Mouse (Mus musculus): ENCODE measurements at regions not wholly inside any gene's neighbourhood (a gene's known extent, or its start where the extent isn't known, plus 50 kb on each side); places are given as distances from the start of the nearest gene placed in this dataset.

GRCm38 (mm10) chr1:147343276-147343953 is 848.9 kb downstream of the Brinp3 start:
- Histone ChIP-seq H3K4me1 (replicated peaks) (no peaks in the 10 kb centered on the region), H3K9ac (no peak overlapping the region), H3K4me3 (no peak overlapping the region), H3K27me3 (no peaks in the 10 kb centered on the region), H3K9me3 (no peaks in the 10 kb centered on the region), H3K27ac (replicated peaks) (no peak overlapping the region), H3K36me3 (no peaks in the 10 kb centered on the region), H3K4me2 (no peak overlapping the region)
- ATAC-seq (ENCODE audit: low read depth), result no peak
- 89% methylated on average over 9 of the region's 9 CpGs for WGBS

- Histone ChIP-seq H3K36me3 (no peaks in the 10 kb centered on the region), H3K4me3 (no peak overlapping the region), H3K4me2 (no peak overlapping the region), H3K4me1 (replicated peaks) (no peaks in the 10 kb centered on the region), H3K9ac (no peak overlapping the region), H3K27me3 (no peaks in the 10 kb centered on the region), H3K9me3 (no peaks in the 10 kb centered on the region), H3K27ac (replicated peaks) (no peak overlapping the region)
- WGBS, result 91% methylated on average over 3 of the region's 3 CpGs
- ATAC-seq (ENCODE audit: low read depth), result no peak
These were observed 849.5 kb downstream of the Brinp3 start for GRCm38 (mm10) chr1:147344027-147344426.

Data from neural tube, embryonic 13.5 days (tissue).